Mouse (Mus musculus): ENCODE results near the gene Prss56.

Gene Prss56

DNA sequence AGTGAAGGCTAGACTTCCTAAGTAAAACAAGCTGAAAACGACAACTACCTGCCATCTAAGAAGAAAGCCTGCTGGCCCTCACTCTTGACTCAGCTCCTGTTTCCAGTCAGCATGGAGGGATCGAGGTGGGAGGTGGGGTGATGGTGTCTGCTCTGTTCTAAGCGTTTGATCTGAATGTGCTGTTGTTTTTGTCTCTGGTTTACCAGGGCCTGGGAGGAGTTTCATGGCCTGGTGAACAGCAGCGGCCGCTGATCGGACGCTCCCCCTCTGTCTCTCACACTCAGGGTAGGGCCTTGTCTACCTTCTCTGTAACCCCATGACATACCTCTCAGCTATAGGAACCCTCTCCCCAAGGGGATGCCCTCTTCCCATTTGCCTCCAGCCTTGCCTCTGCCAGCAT lies 49.1 kb downstream of the Prss56 start:
- DNase-seq (ENCODE audit: low spot score), result no peak
